Mouse (Mus musculus): ENCODE measurements at regions not wholly inside any gene's neighbourhood (a gene's known extent, or its start where the extent isn't known, plus 50 kb on each side); places are given as distances from the start of the nearest gene placed in this dataset.

GRCm38 (mm10) chr15:45266620-45267263 is 5132.6 kb downstream of the 9330182O14Rik start:
- TF ChIP-seq CTCF (IDR thresholded peaks at IDR 0.05; ENCODE audit: low read depth) (no peak), EP300 (optimal IDR thresholded peaks at IDR 0.05) (no peak)
- ATAC-seq (ENCODE audit: low FRiP score, low TSS enrichment), result no peak

GRCm38 (mm10) chr15:45273677-45274076 is 5139.5 kb downstream of the 9330182O14Rik start:
- 0 out of 2 replicates have a peak, but pooled peaks have one; percentile 16 for TF ChIP-seq CTCF (IDR thresholded peaks at IDR 0.05; ENCODE audit: low read depth)
- no peak for TF ChIP-seq EP300 (optimal IDR thresholded peaks at IDR 0.05)
- Histone ChIP-seq H3K9me3 (ENCODE audit: control insufficient read depth, low read length) (no peaks in the 10 kb centered on the region), H3K4me1 (replicated peaks; ENCODE audit: control insufficient read depth, insufficient read depth) (no peaks in the 10 kb centered on the region), H3K4me3 (ENCODE audit: low read depth, low read length) (no peak overlapping the region), H3K27me3 (ENCODE audit: control insufficient read depth, insufficient read depth, low read length) (no peaks in the 10 kb centered on the region), H3K36me3 (ENCODE audit: control insufficient read depth, insufficient read depth, low read length) (no peaks in the 10 kb centered on the region), H3K27ac (replicated peaks) (no peak overlapping the region), H3K4me2 (replicated peaks; ENCODE audit: low read depth) (no peak overlapping the region), H3K9ac (ENCODE audit: low read length) (no peak overlapping the region)
- ATAC-seq (ENCODE audit: low FRiP score, low TSS enrichment) (no peak), DNase-seq (ENCODE audit: low spot score) (no peak)
- 41% methylated on average over 1 of the region's 1 CpGs for WGBS

More at GRCm38 (mm10) chr15:45266620-45267263, 5132.6 kb downstream of the 9330182O14Rik start:
- H3K36me3 ChIP-seq (ENCODE audit: control insufficient read depth, insufficient read depth, low read length), result no peaks in the 10 kb centered on the region
- no peaks in the 10 kb centered on the region for H3K9me3 ChIP-seq (ENCODE audit: control insufficient read depth, low read length)
- no peaks in the 10 kb centered on the region for H3K4me1 ChIP-seq (replicated peaks; ENCODE audit: control insufficient read depth, insufficient read depth)
- H3K4me3 ChIP-seq (ENCODE audit: low read depth, low read length), result no peak overlapping the region
- no peak overlapping the region for H3K27ac ChIP-seq (replicated peaks)
- H3K27me3 ChIP-seq (ENCODE audit: control insufficient read depth, insufficient read depth, low read length), result no peaks in the 10 kb centered on the region
- no peak overlapping the region for H3K4me2 ChIP-seq (replicated peaks; ENCODE audit: low read depth)
- DNase-seq (ENCODE audit: low spot score), result no peak
- no peak overlapping the region for H3K9ac ChIP-seq (ENCODE audit: low read length)

- Histone ChIP-seq H3K4me1 (replicated peaks; ENCODE audit: control insufficient read depth, insufficient read depth) (no peaks in the 10 kb centered on the region), H3K27ac (replicated peaks) (no peak overlapping the region), H3K36me3 (ENCODE audit: control insufficient read depth, insufficient read depth, low read length) (no peaks in the 10 kb centered on the region), H3K4me2 (replicated peaks; ENCODE audit: low read depth) (no peak overlapping the region), H3K4me3 (ENCODE audit: low read depth, low read length) (no peak overlapping the region), H3K9me3 (ENCODE audit: control insufficient read depth, low read length) (no peaks in the 10 kb centered on the region), H3K27me3 (ENCODE audit: control insufficient read depth, insufficient read depth, low read length) (no peaks in the 10 kb centered on the region), H3K9ac (ENCODE audit: low read length) (no peak overlapping the region)
- no peak for TF ChIP-seq EP300 (optimal IDR thresholded peaks at IDR 0.05)
- TF ChIP-seq CTCF (IDR thresholded peaks at IDR 0.05; ENCODE audit: low read depth), result no peak
- no peak for DNase-seq (ENCODE audit: low spot score)
- ATAC-seq (ENCODE audit: low FRiP score, low TSS enrichment), result no peak
- WGBS, result 88% methylated on average over 5 of the region's 5 CpGs
These were observed 5187.5 kb downstream of the 9330182O14Rik start for GRCm38 (mm10) chr15:45321628-45322027.

- H3K36me3 ChIP-seq (ENCODE audit: control insufficient read depth, insufficient read depth, low read length), result no peaks in the 10 kb centered on the region
- no peak for ATAC-seq (ENCODE audit: low FRiP score, low TSS enrichment)
- no peak for DNase-seq (ENCODE audit: low spot score)
- TF ChIP-seq EP300 (optimal IDR thresholded peaks at IDR 0.05), result no peak
- no peak for TF ChIP-seq CTCF (IDR thresholded peaks at IDR 0.05; ENCODE audit: low read depth)
- no peak overlapping the region for H3K9ac ChIP-seq (ENCODE audit: low read length)
- no peaks in the 10 kb centered on the region for H3K9me3 ChIP-seq (ENCODE audit: control insufficient read depth, low read length)
- no peaks in the 10 kb centered on the region for H3K4me1 ChIP-seq (replicated peaks; ENCODE audit: control insufficient read depth, insufficient read depth)
- 85% methylated on average over 2 of the region's 2 CpGs for WGBS
- no peak overlapping the region for H3K4me2 ChIP-seq (replicated peaks; ENCODE audit: low read depth)
- no peak overlapping the region for H3K27ac ChIP-seq (replicated peaks)
- no peak overlapping the region for H3K4me3 ChIP-seq (ENCODE audit: low read depth, low read length)
- H3K27me3 ChIP-seq (ENCODE audit: control insufficient read depth, insufficient read depth, low read length), result no peaks in the 10 kb centered on the region
These were observed 5216.3 kb downstream of the 9330182O14Rik start for GRCm38 (mm10) chr15:45350496-45350895.

Data from stomach, postnatal 0 days (tissue).